Mouse (Mus musculus) kidney, embryonic 14.5 days (tissue): ENCODE measurements around the gene Txndc17. TPM values are rescaled to one million over a fixed set of nuclear protein-coding genes. Genes with fewer than 3 reads are reported as not detected.
"Not testable (repeated sequence)": the region's sequence is repeated elsewhere in the genome, so short reads cannot be mapped to it uniquely, and the experiment has no call there.

ENCODE experiments used
- ATAC-seq: fragments of 200-750 bp; cut with Nextera tagmentation; 2 replicates; pipeline ENCODE4 v1.8.0; 2017; ENCODE audit warnings: moderate number of reproducible peaks, mild to moderate bottlenecking, moderate TSS enrichment, moderate library complexity; ENCODE audit not compliant: low FRiP score, low TSS enrichment
- H3K27ac ChIP-seq: fragments of 300-500 bp; sonication (generic); 2 replicates; pipeline ENCODE4 v1.5.1; 2014; ENCODE audit warnings: low read depth, mild to moderate bottlenecking, low read length, moderate library complexity, mixed read lengths
- H3K27me3 ChIP-seq: fragments of 300-500 bp; sonication (generic); 2 replicates; pipeline ENCODE4 v1.6.1; 2014; ENCODE audit warnings: mild to moderate bottlenecking, low read length; ENCODE audit not compliant: control insufficient read depth, insufficient read depth
- H3K36me3 ChIP-seq: fragments of 300-500 bp; sonication (generic); 2 replicates; pipeline ENCODE4 v1.6.1; 2014; ENCODE audit warnings: low read length, mixed read lengths; ENCODE audit not compliant: control insufficient read depth, insufficient read depth
- H3K4me1 ChIP-seq: fragments of 300-500 bp; sonication (generic); 2 replicates; pipeline ENCODE4 v1.6.1; 2014; ENCODE audit warnings: low read length, mixed read lengths; ENCODE audit not compliant: control insufficient read depth, insufficient read depth
- H3K4me2 ChIP-seq: fragments of 300-500 bp; sonication (generic); replicated peaks from 2 replicates; pipeline ENCODE4 v1.6.1; 2014; ENCODE audit warnings: low read depth, mild to moderate bottlenecking, low read length
- H3K4me3 ChIP-seq: fragments of 300-500 bp; sonication (generic); 2 replicates; pipeline ENCODE4 v1.5.1; 2014; ENCODE audit warnings: mild to moderate bottlenecking, low read length
- H3K9ac ChIP-seq: fragments of 300-500 bp; sonication (generic); 2 replicates; pipeline ENCODE4 v1.6.1; 2014; ENCODE audit warnings: low read depth, mild to moderate bottlenecking, low read length, moderate library complexity
- H3K9me3 ChIP-seq: fragments of 300-500 bp; sonication (generic); 2 replicates; pipeline ENCODE4 v1.6.1; 2016; ENCODE audit warnings: low read length; ENCODE audit not compliant: control insufficient read depth
- WGBS: fragments of 180-500 bp; shearing (Covaris S2); extraction: QIAGEN DNeasy Blood & Tissue Kit; methylation state at CpG from one replicate; pipeline ENCODE4 v1.1.7; 2014; 5-methylcytosine and 5-hydroxymethylcytosine counted together
- polyA plus RNA-seq: library from polyadenylated mRNA; unstranded; fragments of >200 nt; fragmentation: Nextera tagmentation; extraction: Ambion mirVana; gene quantifications from 2 replicates; pipeline ENCODE4 v1.2.1, GENCODE M21; 2014

Gene Txndc17
- polyA plus RNA-seq: 207 and 237 TPM in 2 replicates

- ATAC-seq: peak; percentile 97
- H3K4me1 ChIP-seq: peaks cover 14% of the 10 kb centered on the region
- H3K9me3 ChIP-seq: no peaks in the 10 kb centered on the region
- H3K4me2 ChIP-seq: peak within 1 kb of the TSS; percentile 76
- H3K27ac ChIP-seq: peak within 1 kb of the TSS; percentile 77
- H3K36me3 ChIP-seq: peaks cover 32% of the 10 kb centered on the region
- H3K4me3 ChIP-seq: peak within 1 kb of the TSS; percentile 84
- H3K9ac ChIP-seq: peak within 1 kb of the TSS; percentile 75
- H3K27me3 ChIP-seq: no peaks in the 10 kb centered on the region
- WGBS: under 1% methylated on average over 42 of the region's 42 CpGs
Observed at GRCm38 (mm10) chr11:72207204-72207833, at the start of gene Txndc17, which contains the start of gene 4933427D14Rik. Gene Txndc17, plus strand, starts transcription at chr11:72207547. Gene 4933427D14Rik, minus strand, starts transcription at chr11:72207459.

DNA sequence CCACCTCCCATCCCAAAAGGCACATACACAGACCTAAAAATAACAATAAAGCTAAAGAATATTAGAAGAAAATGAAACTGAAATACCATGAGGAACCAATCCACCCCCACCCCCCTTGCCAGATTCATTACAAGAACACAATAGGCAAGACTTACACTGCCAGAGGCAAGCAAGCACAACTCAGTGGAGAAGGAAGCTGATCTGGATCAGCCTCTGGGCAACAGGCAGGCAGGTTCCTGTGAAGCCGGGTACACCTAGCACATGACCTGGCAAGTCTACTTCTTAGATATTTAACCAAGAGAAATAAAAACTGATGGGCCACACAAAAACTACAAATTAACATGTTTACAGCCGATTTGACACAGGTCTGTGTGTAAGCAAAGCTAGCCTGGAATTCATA, 44.1 kb upstream of the Txndc17 start:
- Histone ChIP-seq H3K4me3 (no peak overlapping the region), H3K4me1 (no peaks in the 10 kb centered on the region), H3K27ac (no peak overlapping the region), H3K36me3 (peaks cover 42% of the 10 kb centered on the region), H3K9ac (no peak overlapping the region), H3K4me2 (no peak overlapping the region), H3K9me3 (no peaks in the 10 kb centered on the region), H3K27me3 (no peaks in the 10 kb centered on the region)
- WGBS: 86% methylated on average over 2 of the region's 2 CpGs
- no peak for ATAC-seq

DNA sequence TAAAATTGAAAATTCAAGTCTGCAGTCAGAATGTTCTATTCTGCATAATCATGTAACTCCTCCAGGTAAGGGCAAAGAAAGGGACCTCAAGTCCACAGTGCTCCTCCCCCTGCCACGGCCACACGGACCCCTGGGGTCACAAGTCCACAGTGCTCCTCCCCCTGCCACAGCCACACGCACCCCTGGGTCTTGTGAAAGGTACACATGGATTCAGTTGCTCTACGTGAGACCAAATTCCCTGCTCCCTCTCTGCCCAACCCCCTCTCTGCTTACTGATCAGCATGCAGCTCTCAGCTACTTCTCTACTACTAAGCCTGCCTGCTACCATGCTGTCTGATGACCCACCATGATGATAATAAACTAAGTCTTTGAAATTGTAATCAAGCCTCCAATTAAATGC, 37.5 kb upstream of the Txndc17 start:
- ATAC-seq: no peak
- H3K27ac ChIP-seq: no peak overlapping the region
- no peak overlapping the region for H3K4me2 ChIP-seq
- WGBS: 79% methylated on average over 4 of the region's 4 CpGs
- no peak overlapping the region for H3K9ac ChIP-seq
- H3K36me3 ChIP-seq: peaks cover 56% of the 10 kb centered on the region
- no peaks in the 10 kb centered on the region for H3K9me3 ChIP-seq
- no peaks in the 10 kb centered on the region for H3K27me3 ChIP-seq
- no peak overlapping the region for H3K4me3 ChIP-seq
- H3K4me1 ChIP-seq: no peaks in the 10 kb centered on the region

DNA sequence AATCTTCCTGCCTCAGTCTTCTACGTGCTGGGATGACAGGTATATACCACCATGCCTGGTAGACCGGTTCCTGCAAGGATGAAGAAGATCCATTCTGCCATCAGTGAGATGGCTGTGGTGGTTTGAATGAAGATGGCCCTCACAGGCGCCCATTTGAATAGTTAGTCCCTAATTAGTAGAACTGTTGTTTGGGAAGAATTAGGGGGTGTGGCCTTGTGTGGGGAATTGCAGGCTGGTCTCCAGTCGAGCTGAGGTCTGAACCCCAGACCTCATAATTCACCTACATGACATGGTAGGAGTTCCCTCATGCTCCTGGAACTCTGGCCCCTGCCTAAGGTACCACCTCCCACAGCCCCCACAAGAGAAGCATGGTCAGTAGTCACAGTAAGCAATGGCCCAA, 35.4 kb upstream of the Txndc17 start:
- H3K27me3 ChIP-seq, H3K27ac ChIP-seq, H3K4me2 ChIP-seq, H3K9ac ChIP-seq, H3K4me3 ChIP-seq, H3K9me3 ChIP-seq, ATAC-seq, H3K4me1 ChIP-seq: not testable (repeated sequence)
- WGBS: 61% methylated on average over 4 of the region's 4 CpGs
- peaks cover 59% of the 10 kb centered on the region for H3K36me3 ChIP-seq

DNA sequence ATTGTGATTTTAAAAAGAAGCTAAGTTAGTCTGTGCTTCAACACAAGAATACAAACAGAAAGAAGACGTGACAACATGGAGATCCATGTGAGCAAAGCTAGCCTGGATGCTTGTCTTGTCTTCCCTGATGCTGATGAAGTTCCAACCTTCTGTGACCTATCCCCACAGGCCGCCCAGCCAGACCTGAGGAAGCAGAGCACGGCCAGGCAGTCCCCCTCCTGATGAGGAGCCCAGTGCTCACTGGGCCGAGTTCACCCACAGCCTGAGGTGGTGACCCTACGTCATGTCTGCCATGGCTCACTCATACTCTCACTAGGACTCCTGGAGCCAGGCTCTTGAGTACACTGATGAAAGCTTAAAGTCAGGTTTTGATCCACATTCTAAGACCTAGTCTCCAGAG, 33.8 kb upstream of the Txndc17 start:
- Histone ChIP-seq H3K4me2 (no peak overlapping the region), H3K27ac (no peak overlapping the region), H3K4me3 (no peak overlapping the region), H3K36me3 (peaks cover 57% of the 10 kb centered on the region), H3K4me1 (no peaks in the 10 kb centered on the region), H3K9ac (no peak overlapping the region), H3K9me3 (no peaks in the 10 kb centered on the region), H3K27me3 (no peaks in the 10 kb centered on the region)
- WGBS: 83% methylated on average over 5 of the region's 5 CpGs
- no peak for ATAC-seq

GRCm38 (mm10) chr11:72174721-72175120, 32.6 kb upstream of the Txndc17 start:
- Histone ChIP-seq H3K9ac (no peak overlapping the region), H3K9me3 (no peaks in the 10 kb centered on the region), H3K27ac (no peak overlapping the region), H3K4me3 (no peak overlapping the region), H3K4me1 (no peaks in the 10 kb centered on the region), H3K27me3 (no peaks in the 10 kb centered on the region), H3K4me2 (no peak overlapping the region), H3K36me3 (peaks cover 55% of the 10 kb centered on the region)
- 89% methylated on average over 6 of the region's 6 CpGs for WGBS
- no peak for ATAC-seq

- WGBS: 88% methylated on average over 5 of the region's 5 CpGs
Observed at GRCm38 (mm10) chr11:72175966-72176365, 31.4 kb upstream of the Txndc17 start.

DNA sequence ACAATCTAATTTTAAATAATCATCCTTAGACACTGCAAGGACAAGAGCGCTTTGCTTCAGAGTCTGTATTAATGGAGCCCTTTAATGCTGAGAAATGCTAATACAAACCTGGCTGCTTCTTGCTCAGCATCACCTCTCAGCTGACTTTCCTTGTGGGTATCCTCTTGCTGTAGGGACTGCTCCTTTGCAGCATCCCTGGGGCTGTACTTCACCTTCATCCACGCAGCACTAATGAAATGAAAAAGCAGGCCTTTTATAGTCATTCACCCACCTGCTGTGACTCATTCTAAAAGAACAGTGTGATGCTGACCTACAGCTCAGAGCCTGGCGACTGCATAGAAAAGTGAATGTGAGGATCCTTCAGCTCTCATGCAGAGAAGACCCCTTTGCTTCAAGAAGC, 30.8 kb upstream of the Txndc17 start:
- no peaks in the 10 kb centered on the region for H3K4me1 ChIP-seq
- no peak overlapping the region for H3K4me2 ChIP-seq
- H3K9me3 ChIP-seq: no peaks in the 10 kb centered on the region
- peaks cover 58% of the 10 kb centered on the region for H3K36me3 ChIP-seq
- WGBS: 76% methylated on average over 3 of the region's 3 CpGs
- ATAC-seq: no peak
- no peak overlapping the region for H3K4me3 ChIP-seq
- H3K9ac ChIP-seq: no peak overlapping the region
- H3K27me3 ChIP-seq: no peaks in the 10 kb centered on the region
- H3K27ac ChIP-seq: no peak overlapping the region

More at GRCm38 (mm10) chr11:72175966-72176365, 31.4 kb upstream of the Txndc17 start:
- no peak overlapping the region for H3K4me3 ChIP-seq
- H3K27me3 ChIP-seq: no peaks in the 10 kb centered on the region
- no peak overlapping the region for H3K9ac ChIP-seq
- H3K9me3 ChIP-seq: no peaks in the 10 kb centered on the region
- ATAC-seq: no peak
- H3K4me2 ChIP-seq: no peak overlapping the region
- H3K4me1 ChIP-seq: no peaks in the 10 kb centered on the region
- H3K27ac ChIP-seq: no peak overlapping the region
- peaks cover 55% of the 10 kb centered on the region for H3K36me3 ChIP-seq

DNA sequence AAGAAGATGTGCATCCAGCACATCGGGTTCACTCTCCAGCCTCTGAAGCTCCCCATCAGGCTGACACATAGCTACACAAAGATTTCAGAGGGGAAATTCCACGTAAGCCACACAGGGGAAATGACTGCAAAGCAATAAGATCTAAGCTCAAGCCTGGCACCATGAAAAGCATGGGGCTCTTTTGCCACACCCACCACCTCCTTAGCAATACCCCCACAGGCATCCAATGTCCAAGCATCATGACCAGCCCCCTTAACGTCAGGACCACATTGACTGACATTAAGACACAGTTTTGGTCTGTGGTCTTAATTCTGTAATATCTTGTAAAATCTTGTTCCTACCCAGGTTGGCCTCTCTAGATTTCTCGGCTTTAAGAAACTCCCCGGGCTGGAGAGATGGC, 26.8 kb upstream of the Txndc17 start:
- Histone ChIP-seq H3K27me3 (no peaks in the 10 kb centered on the region), H3K4me2 (no peak overlapping the region), H3K9me3 (no peaks in the 10 kb centered on the region), H3K4me3 (no peak overlapping the region), H3K27ac (no peak overlapping the region), H3K4me1 (no peaks in the 10 kb centered on the region), H3K36me3 (peaks cover 38% of the 10 kb centered on the region), H3K9ac (no peak overlapping the region)
- ATAC-seq: no peak
- WGBS: 88% methylated on average over 5 of the region's 5 CpGs
